Comparison of ENCODE assay signal across 8 mouse cellular contexts in genomic region chr1:133045011-133045860, GRCm38 (mm10). TPM values are rescaled to one million over a fixed set of nuclear protein-coding genes. Genes with fewer than 3 reads are reported as not detected.
DNase-seq lines count a peak whose midpoint lies in the region; TF ChIP-seq lines count a peak whose summit lies in the region.

Gene Pik3c2b (plus strand): TSS chr1:133045667.

- no peak for TF ChIP-seq POLR2A in myocyte (IDR thresholded peaks at IDR 0.05; ENCODE audit: insufficient read length, low read depth)

- no peaks in the 10 kb centered on the region for H3K36me3 ChIP-seq in myocyte (ENCODE audit: control insufficient read depth, insufficient read depth)

- peak within 1 kb of the TSS; percentile 19 for H3K4me3 ChIP-seq in myocyte

- DNase-seq in left cerebral cortex, adult 18-20 months (ENCODE audit: low spot score in 2 of 2) = no peak
- no peak for DNase-seq in left cerebral cortex, adult 9 months (ENCODE audit: low spot score in 2 of 2)
- peak; percentile 22 for DNase-seq in MN1 (ENCODE audit: low spot score)
- no peak for DNase-seq in gastrocnemius, postnatal 25 days
- DNase-seq in layer of hippocampus, postnatal 10 days (ENCODE audit: low spot score in 2 of 2) = no peak
- no peak for DNase-seq in right cerebral cortex, postnatal 4 days
- DNase-seq in kidney, adult 8-10 months = no peak

- H3K79me2 ChIP-seq in myocyte (ENCODE audit: control insufficient read depth, insufficient read depth) = no peaks in the 10 kb centered on the region

- H3K4me2 ChIP-seq in myocyte (ENCODE audit: low read depth) = peak within 1 kb of the TSS; percentile 90

- peak within 1 kb of the TSS; percentile 16 for H3ac ChIP-seq in myocyte (ENCODE audit: control insufficient read depth, insufficient read length)

- no peaks in the 10 kb centered on the region for H3K27me3 ChIP-seq in myocyte (ENCODE audit: control insufficient read depth, insufficient read depth, insufficient read length)

TF ChIP-seq in myocyte, 11 proteins besides CTCF, POLR2A, EP300 and RAD21:
- TF ChIP-seq REST (IDR thresholded peaks at IDR 0.05; ENCODE audit: insufficient read depth, insufficient read length) = no peak
- no peak for TF ChIP-seq CEBPB (IDR thresholded peaks at IDR 0.05; ENCODE audit: insufficient read depth, poor library complexity, severe bottlenecking)
- TF ChIP-seq SRF (IDR thresholded peaks at IDR 0.05; ENCODE audit: control insufficient read depth, insufficient read length, low read depth) = no peak
- TF ChIP-seq TCF12 (IDR thresholded peaks at IDR 0.05; ENCODE audit: insufficient read depth, poor library complexity, severe bottlenecking) = no peak
- no peak for TF ChIP-seq POLR2AphosphoS2 (IDR thresholded peaks at IDR 0.05; ENCODE audit: insufficient read length, low read depth)
- TF ChIP-seq MYOG (IDR thresholded peaks at IDR 0.05; ENCODE audit: control insufficient read depth in 1 of 3, insufficient read depth in 1 of 3, insufficient read length in 2 of 3, low read depth in 2 of 3) = no peak
- no peak for TF ChIP-seq E2F4 (IDR thresholded peaks at IDR 0.05; ENCODE audit: insufficient read depth)
- TF ChIP-seq USF1 (IDR thresholded peaks at IDR 0.05; ENCODE audit: low read depth) = no peak
- TF ChIP-seq MAX (IDR thresholded peaks at IDR 0.05; ENCODE audit: low read depth) = no peak
- no peak for TF ChIP-seq MYOD1 (IDR thresholded peaks at IDR 0.05; ENCODE audit: control insufficient read depth in 1 of 3, insufficient read length in 2 of 3, low read depth in 2 of 3)
- no peak for TF ChIP-seq TCF3 (IDR thresholded peaks at IDR 0.05; ENCODE audit: insufficient read length, low read depth)

RNA-seq across cellular contexts. Expression of gene Pik3c2b, which starts in this region (rescaled TPM):
- 10 to 100 TPM; 14.6 to 15.2 TPM for total RNA-seq in left cerebral cortex, adult 18-20 months (2021)
- total RNA-seq in gastrocnemius, postnatal 25 days (2021) = 10 to 100 TPM; 10.8 to 12.0 TPM
- 10 to 100 TPM; 27.1 to 28.0 TPM for total RNA-seq in layer of hippocampus, postnatal 10 days (2021)
- polyA plus RNA-seq in myocyte (2012; fragmentation: generic; extraction: Trizol) = 1.8 TPM
